Mouse (Mus musculus): ENCODE results near the gene Aldh4a1.
A peak's percentile ranks its signal among the peaks of the same experiment; 100 is the strongest.

The Aldh4a1 gene

DNA sequence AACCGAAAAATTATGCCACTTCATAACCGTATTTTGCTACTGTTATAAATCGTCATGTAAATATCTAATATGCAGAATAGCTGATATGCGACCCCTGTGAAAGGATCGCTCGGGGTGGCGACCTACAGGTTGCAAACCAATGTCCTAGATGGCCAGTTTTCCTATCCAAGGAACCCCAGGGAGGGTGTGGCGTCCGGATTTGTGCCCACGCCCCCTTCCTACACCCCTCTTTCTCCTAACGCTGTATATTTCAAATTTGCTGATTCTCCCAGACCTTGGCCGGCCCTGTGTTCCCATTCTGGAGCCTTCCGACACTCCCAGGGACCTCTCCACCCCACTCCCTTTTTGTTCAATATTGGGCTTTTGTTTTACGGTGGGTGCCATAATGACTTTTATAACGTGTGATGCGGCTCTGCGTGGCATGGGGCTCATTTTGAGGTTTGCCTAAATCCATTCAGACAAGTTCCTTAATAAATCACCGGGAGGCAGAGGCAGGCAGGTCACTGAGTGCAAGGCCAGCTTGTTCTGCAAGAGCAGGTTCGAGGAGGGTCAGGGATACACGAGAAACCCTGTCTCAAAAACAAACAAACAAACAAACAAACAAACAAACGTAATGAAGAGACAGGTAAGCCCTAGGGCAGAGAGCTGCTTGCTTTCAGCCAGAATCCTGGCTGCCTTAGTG lies 909 bp downstream of the Aldh4a1 start:
- no peak for DNase-seq (ENCODE audit: low spot score)

DNA sequence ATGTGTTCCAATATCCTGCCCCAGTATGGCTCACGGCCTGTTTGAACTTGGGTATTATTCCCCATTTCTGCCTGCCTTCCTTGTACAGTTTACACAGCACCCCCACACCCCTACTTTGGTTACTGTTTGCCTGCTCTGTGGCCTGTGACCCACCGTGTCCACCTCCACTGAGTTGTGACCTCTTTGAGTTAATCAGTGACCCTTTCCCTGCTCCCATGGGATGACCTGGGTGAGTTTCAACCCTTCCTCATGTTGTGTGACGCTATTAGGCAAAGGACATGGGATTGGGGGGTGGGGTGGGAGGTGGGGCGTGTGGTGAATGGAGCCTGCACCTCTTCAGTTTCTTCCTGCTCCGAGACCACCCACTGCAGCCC lies 1.4 kb downstream of the Aldh4a1 start:
- DNase-seq (ENCODE audit: low spot score) = no peak

DNA sequence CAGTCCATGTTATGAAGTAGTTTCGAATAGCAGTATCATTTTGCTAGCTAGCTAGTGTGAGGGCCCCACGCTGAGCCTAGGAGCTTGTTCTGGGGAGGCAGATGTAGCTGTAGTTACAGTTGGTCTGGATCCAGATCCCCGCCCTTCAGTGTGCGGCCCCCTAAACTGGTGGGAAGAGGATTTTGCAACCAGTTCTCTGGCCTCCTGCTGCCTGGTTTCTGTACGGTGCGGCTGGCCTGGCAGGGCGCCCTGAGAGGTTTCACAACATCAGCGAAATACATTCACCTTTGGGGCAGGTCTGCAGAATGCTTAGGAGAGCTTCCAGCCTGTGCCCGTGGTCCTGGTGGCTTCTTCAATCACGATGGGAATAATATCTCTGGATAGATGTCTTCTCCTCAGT lies 2.0 kb downstream of the Aldh4a1 start:
- DNase-seq (ENCODE audit: low spot score) = no peak

DNA sequence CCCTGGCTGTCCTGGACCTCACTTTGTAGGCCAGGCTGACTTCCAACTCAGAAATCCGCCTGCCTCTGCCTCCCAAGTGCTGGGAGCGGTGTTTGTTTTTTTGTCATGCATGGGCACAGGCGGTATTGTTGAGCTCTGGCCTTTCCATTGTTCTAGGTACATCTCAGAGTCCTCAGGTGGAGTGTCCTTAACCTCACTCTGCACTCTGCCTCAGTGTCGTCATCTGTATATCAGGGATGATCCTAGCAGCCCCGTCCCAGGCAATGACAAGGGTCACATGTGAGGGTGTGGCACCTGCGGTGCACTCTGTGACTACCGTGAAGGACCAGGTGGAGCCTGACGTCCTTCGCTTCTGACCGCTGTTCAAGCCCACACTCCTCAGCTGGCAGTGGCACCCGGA lies 4.7 kb downstream of the Aldh4a1 start:
- no peak for DNase-seq (ENCODE audit: low spot score)

DNA sequence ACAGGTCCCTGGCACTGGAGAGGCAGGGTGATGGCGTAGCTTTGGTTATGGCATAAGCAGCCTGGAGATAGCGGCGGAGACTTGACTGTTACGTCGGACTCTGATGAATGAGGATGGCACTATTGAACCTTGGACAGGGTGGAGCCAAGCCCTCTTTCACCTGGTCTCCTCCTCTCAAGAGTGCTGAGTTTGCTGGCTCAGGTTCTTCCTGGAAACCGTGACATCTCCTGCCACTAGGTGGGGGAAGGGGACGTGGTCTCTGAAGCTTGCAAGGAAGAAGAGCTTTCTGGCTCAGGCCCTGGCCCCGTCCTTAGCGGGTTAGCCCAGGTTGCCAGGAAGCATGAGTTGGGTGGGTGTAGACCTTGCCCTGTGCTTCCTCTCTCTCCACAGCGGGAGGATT lies 7.5 kb downstream of the Aldh4a1 start:
- no peak for DNase-seq (ENCODE audit: low spot score)

DNA sequence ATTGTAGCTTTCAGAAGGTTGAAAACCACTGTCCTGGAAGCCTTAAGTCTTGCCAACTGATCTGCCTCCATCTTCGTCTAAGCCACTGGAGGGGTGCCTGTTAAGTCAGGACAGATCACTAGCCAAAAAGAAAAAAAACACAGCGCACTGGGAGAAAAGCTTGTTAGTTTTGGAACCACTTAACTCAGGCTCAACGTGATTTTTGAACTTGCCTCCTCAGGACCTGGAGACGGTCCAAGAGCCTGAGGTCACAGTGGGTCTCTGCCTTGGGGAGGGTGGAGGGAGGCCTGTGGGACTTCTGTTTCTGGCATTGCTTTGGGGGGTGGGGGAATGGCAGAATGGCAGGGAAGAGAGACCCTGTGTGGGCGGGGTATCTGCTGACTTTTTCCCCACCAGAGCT lies 8.5 kb downstream of the Aldh4a1 start:
- DNase-seq (ENCODE audit: low spot score) = no peak

DNA sequence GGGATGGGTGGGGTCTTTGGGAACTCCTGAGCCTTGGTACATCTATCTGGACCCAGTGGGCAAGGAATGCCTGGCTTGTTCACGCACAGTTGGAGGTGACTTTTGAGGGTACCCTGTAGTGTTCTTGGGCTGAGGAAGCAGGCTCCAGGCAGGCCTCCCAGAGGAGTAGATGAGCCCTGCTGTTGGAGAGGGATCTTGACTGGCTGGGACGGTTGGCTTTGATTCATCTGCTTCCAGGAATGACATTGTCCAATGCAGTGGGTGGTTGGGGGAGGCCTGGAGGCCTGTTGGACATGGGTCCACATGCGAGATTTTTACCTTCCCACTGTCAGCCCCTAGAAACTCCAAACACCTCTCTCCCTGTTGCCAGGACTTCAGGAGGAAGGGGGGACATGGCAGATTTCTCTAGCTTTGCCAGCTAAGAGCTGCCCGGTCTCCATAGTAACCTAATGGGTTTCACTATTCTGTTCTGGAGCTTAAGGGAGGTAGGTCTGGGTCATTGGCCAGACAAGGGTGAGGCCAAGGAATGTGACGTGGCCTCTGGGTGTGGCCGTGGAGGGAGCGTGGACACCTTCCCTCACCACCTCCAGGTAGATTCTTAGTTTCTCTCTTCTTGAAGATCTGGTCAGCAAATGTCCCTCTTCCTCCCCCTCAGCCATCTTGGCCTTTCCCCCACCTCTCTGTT lies 9.0 kb downstream of the Aldh4a1 start:
- DNase-seq (ENCODE audit: low spot score) = no peak

DNA sequence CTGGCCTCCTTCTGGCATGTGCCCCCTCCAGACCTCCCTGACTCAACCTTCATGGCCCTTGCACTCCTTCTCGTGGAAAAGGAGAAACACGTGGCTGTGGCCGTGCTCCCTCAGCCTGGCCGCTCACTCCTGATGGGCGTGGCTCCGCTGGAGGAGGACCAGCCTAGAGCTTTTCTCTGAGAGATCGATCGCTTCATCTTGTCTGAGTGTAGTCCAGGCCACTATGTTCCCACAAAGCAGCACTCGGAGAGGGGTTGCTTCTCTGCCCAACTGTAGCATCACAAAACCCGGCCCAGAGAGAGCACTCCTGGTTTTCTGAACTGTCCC lies 9.6 kb downstream of the Aldh4a1 start:
- DNase-seq (ENCODE audit: low spot score) = no peak

DNA sequence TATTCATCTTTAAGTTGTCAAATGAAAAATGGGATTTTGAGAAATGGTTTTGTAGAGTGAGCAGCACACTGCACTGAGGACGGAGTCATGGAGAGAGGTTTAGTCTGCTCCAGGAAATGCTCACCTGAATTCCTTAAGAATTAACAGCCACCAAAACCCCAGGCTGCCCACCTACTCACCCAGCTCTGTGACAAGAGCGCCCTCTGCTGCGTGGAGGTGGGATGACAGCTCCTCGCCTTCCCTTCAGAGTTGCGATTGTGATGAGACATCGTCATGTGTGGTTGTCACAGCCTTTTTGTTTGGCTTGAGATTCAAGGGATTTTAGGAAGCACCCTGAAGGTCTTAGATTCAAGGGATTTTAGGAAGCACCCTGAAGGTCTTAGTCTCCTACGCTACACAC lies 13.7 kb downstream of the Aldh4a1 start:
- peak; percentile 59 for DNase-seq (ENCODE audit: low spot score)

DNA sequence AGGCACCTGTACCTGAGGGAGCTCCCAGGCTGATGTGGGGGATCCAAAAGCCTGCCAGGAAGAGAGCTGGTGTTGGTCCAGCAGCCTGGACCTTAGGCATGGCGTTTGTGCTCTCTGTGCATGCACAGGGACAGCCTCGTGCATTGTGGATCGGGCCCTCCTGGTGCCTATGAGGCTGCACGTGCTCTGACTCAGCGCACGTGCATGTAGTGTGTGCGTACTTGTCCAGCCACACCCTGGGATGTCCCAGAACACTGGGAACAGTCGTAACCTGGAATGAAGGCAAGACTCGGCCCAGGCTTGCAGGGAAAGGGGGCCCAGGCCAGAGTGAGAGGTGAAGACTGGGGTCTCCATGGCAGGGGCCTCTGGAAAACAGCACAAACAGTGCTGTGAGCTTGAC lies 15.2 kb downstream of the Aldh4a1 start:
- DNase-seq (ENCODE audit: low spot score) = no peak

DNA sequence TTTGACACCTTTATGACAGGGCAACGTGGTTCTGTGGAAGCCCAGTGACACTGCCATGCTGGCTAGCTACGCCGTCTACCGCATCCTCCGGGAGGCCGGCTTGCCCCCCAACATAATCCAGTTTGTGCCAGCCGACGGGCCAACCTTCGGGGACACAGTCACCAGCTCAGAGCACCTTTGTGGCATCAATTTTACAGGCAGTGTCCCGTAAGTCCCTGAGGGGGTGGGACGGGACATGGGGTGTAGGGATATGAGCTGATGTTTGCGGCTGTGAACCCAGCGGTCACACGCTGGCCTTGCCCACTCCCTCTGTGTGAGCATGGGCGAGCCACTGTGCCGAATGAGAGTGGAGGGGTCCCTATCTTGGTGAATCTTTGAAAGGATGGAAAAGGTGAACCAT lies 15.7 kb downstream of the Aldh4a1 start:
- no peak for DNase-seq (ENCODE audit: low spot score)

DNA sequence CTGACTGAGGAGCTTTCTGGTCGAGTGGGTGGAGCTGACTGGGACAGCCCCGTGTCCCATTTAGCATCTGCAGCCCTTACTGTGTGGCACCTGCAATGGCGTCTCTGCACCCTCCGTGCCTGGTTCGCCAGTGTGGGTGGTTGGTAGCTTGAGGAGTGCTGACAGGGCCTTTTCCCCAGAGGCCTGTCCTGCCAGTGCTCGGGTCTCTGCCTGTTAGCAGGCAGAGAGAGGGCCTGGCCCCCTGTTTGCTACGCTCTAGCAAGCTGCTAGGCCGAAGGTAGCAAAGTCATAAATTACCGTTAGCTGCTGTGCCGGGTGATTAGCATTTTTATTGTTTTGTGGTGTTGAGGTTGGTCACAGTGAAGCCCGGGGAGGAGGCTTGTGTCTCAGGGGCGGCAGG lies 17.1 kb downstream of the Aldh4a1 start:
- no peak for DNase-seq (ENCODE audit: low spot score)

DNA sequence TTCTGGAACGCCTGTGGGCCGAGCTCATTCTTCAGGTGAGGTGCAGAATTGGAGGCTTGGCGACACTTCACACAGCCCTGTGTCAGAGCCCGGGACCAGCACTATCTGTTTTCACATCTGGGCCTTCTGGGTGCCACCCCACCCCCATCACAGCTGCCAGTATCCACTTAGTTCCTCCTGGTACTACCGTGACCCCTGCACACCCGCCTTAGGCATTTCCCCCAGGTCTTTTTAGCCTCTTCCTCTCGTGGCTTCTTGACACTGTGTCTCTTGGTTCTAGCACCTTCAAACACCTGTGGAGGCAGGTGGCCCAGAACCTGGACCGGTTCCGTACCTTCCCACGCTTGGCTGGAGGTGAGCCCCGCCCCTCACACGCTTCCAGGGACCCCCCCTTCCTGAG lies 17.7 kb downstream of the Aldh4a1 start:
- no peak for DNase-seq (ENCODE audit: low spot score)

DNA sequence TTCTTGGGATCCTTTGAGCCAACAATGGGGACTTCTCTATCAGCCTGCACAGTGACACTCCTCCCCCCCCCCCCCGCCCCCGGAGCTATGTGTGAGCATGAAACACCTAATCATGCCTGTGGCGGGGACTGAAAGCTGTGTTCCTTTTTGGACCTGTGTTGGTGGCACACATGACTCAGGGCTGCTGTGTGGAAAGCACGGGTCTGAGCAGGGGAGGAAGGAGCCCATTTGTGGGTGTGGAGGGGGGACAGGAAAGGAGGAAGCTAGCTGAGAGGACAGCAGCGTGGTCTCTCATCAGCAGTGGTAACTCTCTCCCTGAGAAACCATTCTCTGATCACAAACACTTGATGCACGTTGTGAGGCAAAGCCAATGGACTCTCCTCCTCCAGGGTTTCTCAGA lies 18.1 kb downstream of the Aldh4a1 start:
- no peak for DNase-seq (ENCODE audit: low spot score)

DNA sequence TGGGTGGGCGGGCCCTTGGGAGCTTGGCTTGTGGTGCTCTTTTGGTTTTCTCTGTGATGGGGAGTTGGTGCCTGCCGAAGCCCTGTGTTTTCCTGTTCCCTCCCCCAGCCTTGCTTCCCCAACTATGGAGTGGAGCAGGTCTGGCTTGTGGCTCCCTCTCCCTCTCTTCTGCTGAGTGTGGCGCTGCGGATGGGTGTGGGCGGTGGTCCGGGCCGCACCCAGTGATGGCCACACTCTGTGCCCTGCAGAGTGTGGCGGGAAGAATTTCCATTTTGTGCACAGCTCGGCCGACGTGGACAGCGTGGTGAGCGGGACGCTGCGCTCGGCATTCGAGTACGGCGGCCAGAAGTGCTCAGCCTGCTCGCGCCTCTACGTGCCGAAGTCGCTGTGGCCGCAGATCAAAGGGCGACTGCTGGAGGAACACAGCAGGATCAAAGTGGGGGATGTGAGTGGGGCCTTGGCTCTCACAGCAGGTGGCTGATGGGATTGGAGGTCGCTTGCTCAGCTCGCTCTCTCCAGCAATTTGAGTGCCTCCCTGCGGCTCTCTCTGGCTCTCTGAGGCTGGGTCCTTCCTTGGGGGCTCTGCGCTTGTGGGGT lies 19.3 kb downstream of the Aldh4a1 start:
- no peak for DNase-seq (ENCODE audit: low spot score)

DNA sequence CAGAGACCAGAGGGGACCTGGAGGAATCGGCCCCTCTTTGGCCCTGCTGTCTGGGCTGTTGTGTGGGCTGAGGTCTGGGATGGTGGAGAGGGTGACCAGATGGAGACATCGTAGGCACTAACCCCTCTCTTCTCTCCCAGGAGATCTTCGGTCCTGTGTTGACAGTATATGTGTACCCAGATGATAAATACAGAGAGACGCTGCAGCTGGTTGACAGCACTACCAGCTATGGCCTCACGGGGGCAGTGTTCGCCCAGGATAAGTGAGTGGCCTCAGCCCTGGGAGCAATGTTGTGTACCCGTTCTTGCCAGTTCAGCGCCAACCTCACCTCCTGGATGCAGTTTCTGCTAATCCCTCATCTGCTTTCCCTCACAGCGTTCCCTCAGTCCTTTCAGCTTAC lies 21.3 kb downstream of the Aldh4a1 start:
- peak; percentile 61 for DNase-seq (ENCODE audit: low spot score)

DNA sequence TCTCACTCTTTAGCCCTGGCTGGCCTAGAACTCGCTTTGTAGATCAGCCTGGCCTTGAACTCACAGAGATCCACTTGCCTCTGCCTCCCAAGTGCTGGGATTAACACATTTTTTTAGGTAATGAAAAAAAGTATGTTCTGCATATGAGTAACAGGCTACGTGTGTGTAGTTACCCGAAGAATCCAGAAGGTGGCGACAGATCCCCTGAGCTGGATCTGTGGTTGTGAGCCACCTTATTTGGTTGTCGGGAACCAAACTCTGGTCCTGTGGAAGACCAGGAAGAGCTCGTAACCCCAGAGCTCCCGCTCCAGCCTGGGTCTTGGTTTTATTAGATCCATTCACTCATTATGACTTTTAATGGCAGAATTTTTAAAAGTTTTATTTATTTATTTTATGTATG lies 24.2 kb downstream of the Aldh4a1 start:
- no peak for DNase-seq (ENCODE audit: low spot score)

DNA sequence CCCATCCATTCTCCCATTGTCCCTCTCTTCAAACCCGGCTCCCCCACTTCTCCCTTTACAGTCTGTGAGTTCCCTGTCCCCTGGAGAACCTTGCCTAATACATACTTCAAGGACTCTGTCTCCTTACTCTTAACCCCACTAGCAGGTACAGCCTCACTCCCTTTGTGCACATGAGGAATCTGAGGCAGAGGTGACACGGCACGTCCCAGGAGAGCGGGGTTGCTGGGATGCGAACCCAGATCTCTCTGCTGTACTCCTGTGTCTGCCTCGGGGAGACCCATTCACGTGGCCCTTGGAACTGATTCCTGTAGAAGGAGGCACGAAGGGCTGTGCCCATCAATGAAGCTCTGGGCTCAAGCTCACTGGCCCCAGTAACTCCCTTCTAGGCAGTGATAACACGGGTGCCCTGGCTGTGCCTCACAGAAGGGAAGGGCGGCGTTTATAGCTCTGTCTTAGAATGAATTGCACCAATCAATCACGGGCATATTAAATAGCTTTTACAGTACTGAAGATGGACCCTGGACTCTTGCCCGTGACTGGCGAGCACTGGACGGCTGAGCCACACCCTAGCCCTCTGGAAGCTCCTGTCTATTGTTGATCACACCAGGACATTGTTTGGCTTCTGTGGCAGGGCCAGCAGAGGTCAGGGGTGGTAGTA lies 27.5 kb downstream of the Aldh4a1 start:
- DNase-seq (ENCODE audit: low spot score) = no peak

DNA sequence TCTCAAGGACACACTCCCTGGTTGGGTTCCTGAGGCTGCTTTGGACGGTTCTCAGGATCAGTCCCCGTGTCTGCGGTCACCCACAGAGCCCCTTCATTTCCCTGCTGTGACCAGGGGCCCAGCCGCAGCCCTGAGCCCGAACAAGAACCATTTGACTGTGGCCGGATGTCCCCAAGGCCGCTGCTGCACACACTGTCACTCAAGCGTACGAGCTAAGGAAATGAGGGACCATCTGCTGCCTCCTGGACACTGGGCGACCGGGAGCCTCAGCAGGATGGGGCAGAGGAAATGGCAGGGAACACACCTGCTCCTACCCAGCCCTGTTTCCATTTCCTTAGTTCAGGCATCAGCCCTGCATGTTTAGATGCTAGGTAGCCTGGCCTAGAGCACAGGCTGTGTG lies 28.2 kb downstream of the Aldh4a1 start:
- no peak for DNase-seq (ENCODE audit: low spot score)

DNA sequence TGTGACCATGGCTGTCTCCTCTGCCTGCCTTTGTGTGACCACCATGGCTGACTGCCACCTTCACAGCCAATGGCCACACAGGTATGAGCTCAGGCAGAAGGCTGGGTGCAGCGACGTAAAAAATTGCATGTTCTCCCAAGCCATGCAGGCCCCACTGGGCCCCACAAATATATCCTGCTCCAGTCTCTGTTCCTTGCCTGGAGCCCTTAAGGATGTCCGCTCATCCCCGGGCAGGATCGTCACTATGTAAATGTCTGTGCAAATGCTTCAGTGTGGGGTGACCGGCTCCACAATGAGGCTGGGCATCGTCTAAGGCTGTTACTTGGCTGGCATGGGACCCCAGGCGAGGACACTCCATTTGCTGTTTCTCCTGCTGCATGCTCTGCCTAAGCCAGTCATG lies 30.6 kb downstream of the Aldh4a1 start, which contains the start of gene Tas1r2:
Gene Tas1r2 (plus strand): TSS at position 301 of the 400 bp plus-strand sequence.
- no peak for DNase-seq (ENCODE audit: low spot score)

DNA sequence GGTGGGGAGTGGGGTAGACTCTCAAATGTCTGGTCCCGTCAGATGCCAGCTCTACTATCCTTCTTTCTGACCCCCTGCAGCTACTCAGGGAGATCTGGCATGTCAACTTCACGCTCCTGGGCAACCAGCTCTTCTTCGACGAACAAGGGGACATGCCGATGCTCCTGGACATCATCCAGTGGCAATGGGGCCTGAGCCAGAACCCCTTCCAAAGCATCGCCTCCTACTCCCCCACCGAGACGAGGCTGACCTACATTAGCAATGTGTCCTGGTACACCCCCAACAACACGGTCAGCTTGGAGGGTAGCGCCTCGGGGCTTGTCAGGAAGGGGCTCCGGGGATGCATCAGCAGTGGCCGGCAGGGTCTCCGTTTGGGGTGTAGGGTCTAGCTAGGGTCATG lies 39.2 kb downstream of the Aldh4a1 start:
- DNase-seq (ENCODE audit: low spot score) = no peak

DNA sequence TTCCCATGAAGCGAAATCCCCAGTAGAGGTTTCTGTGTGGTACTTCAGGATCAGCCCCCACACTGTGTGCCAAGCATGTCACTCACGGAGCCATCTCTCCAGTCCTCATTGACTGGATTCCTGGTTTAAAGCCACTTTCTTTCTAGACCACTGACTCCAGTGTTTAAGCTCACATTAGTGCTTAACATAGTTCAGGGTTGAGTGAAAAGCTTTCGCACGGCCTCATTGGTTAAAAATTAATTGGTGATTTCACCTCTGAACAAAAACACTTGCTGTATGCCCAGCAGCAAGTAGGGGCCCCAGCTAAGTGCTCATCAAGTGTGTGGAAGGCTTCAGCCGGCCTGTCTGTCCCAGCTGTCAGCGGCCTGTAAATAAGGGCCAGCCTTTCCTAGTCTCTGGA lies 45.0 kb downstream of the Aldh4a1 start:
- DNase-seq (ENCODE audit: low spot score) = no peak

DNA sequence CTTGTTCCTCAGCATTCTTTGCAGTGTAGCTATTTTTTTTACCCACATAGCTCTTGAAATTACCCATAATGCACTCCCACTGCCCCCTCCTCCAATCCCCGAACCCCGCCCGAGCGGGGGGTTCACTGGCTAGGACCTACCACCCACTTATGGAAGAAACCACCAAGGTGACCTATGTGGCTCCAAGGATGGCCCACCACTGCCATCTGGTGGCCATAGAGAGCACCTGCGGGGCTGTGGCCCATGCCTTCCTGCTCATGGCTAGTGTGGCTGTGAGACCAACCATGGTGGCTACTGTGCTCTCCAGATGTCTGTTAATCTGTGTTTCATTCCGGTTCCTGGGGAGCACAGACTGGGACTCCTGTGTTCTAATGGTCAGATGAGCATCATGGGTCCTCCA lies 47.2 kb downstream of the Aldh4a1 start:
- DNase-seq (ENCODE audit: low spot score) = no peak

Measured in ovary, postnatal 10 days (tissue).